Mouse (Mus musculus): ENCODE data around the gene Fgf23. TPM values are rescaled to one million over a fixed set of nuclear protein-coding genes. Genes with fewer than 3 reads are reported as not detected.

Fgf23 gene
- total and polyA plus RNA-seq, 3 experiments: not detected

DNA sequence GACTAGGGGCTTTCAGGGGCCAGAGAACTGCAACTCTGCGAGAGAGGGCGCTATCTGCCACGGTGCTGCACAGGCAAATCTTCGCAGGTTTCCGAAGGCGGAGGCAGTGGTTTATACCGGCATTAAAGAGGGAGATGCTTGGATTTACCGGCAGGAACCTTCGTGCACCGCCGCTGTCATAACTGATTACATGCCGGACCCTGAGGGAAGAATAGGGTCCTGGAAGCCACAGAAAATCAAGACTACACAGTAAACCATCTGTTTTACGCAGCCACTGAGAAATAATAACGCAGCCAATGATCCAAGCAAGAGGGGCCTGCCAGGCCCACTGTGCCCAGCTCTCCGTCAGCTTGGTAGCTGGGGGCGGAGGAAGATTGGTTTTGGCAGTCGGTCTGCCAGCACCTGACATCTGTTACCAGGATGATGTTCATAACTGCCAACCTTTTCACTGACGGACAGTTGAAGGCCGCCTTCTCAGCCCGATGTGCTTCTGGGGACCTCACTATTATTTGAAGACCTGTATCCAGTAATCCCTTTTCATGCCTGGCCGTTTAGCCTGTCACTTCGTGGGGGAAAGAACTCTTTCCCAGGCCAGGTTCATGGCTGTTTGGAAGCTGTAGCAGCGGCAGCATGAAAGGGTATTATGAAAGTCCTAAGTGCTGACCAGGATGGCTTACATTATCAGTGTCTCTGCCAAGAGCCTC is 42.2 kb downstream of the Fgf23 start:
- DNase-seq: no peak

DNA sequence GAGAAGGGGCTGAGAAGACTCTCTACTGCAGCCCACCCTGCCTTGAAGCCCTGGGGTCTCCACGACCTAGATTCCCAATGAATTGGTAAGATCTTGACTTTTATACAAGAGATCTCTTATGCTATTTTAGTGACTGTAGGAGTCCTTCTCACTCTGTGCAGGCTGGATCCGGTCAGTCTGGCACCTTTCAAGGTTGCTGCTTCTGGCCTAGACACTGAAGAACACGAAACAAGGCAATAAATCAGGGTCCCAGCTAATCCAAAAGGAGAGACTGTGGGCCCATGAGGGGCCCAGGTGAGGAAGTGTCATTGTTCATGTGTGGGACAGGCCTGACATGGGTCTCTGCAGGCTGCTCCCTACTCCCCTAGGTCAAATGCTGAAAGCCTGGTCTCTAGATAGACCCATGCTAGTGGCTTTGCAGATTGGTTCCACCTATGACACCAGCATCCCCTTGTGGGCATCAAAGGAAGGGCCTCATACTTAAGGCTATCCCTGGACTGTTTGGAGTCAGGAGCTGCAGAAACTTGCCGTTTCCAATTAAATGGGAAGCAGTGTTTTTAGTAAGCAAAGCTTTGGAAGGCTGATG is 49.6 kb downstream of the Fgf23 start:
- peak; percentile 77 for DNase-seq

DNA sequence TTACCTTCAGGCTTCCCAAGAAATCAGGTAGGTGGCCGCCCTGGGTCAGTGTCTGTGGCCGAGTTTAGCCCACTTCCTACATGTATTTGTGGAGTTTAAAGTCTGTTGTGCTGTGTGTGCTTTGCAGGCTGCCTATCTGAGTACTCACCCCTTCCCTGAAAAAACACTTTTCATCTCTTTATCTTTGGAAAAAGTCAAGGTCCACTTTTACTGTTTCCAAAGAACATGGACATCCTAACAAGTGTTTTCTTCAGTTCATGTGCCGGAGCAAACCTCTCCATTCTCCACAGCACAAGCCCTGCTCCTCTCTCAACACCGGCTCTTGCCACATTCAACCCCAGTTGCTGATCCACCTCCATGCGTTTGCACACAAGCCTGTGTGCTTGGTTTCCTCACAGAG is 50.3 kb downstream of the Fgf23 start:
- peak; percentile 39 for DNase-seq

DNA sequence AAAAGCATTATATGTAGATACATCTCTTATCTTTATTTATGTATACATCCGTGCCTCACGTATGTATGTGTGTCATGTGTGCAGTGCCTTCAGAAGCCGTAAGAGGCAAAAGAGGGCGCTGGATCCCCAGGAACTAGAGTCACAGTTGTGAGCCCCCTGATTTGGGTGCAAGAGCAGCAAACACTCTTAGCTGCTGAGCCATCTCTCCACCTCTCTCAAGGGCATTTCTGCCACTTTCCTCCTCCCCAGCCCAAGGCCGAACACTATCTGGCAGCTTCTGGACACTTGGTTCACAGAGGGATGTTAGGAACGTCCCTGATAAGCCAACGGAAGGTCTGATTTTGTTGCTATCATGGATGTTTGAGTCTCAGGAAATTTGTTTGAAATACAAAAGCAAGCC is 50.8 kb downstream of the Fgf23 start:
- peak; percentile 71 for DNase-seq

DNA sequence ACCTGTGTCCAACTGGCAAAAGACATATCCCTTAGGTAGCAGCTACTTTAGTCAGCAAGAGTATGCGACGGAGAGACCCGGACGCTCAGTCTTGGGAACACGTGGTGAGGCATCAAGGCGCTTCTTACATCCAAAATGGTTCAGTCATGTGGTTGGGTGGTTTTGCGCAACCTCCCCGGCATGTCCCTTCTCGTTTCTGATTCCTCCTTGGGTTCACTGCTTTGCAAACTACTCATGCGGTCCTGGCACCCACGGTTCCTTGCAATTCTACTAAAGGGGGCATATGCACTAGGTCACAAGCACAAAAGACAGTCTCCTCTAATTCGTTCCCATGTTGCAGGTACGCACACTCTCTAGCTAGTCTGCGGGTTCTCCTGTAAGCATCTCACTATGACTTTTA is 57.0 kb downstream of the Fgf23 start:
- no peak for DNase-seq

DNA sequence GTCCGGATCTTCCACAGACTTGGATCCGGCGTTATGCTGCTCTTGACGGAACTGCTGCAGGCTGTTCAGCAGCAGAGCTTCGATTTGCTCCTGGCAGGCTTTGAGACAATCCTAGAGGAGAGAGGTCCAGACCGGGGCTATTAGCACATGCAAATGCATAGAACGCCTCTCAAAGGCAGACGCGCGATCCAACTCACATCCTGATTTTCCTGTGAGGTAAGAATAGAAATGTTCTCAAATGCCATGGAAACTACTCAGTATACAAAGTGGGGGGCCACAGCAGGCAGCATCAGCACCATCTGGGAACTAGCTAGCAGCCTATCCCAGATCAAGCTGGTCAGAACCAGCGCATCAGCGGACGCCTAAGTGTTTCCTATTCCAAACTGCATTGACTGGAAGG is 57.7 kb downstream of the Fgf23 start:
- DNase-seq: no peak

Other genes with a start within 250 kb of the Fgf23 start
- gene Ndufa9, start 223.8 kb upstream of the Fgf23 start, total RNA-seq (2021): 100 to 1,000 TPM; 167 to 248 TPM
- gene Ndufa9, start 223.8 kb upstream of the Fgf23 start, polyA plus RNA-seq (2012; rRNA removed): 77.2 and 80.4 TPM in 2 replicates
- gene Akap3, start 219.8 kb upstream of the Fgf23 start, total RNA-seq (2021): not detected
- 0.03 and 0.04 TPM in 2 replicates for gene Akap3, start 219.8 kb upstream of the Fgf23 start, polyA plus RNA-seq (2012; rRNA removed)
- not detected for gene Dyrk4, start 151.1 kb upstream of the Fgf23 start, total RNA-seq (2021)
- not detected in 2 replicates for gene Dyrk4, start 151.1 kb upstream of the Fgf23 start, polyA plus RNA-seq (2012; rRNA removed)
- gene Rad51ap1, start 133.3 kb upstream of the Fgf23 start, total RNA-seq (2021): 1 to 10 TPM in 1 of 2 experiments, under 1 TPM in 1; 0.59 to 1.3 TPM
- 0.59 and 1.1 TPM in 2 replicates for gene Rad51ap1, start 133.3 kb upstream of the Fgf23 start, polyA plus RNA-seq (2012; rRNA removed)
- gene D6Wsu163e, start 132.9 kb upstream of the Fgf23 start, total RNA-seq (2021): 10 to 100 TPM; 17.4 to 22.1 TPM
- gene D6Wsu163e, start 132.9 kb upstream of the Fgf23 start, polyA plus RNA-seq (2012; rRNA removed): 1.3 and 1.5 TPM in 2 replicates
- gene Fgf6, start 57.3 kb upstream of the Fgf23 start, total RNA-seq (2021): not detected
- gene Fgf6, start 57.3 kb upstream of the Fgf23 start, polyA plus RNA-seq (2012; rRNA removed): not detected in 2 replicates
- 10 to 100 TPM; 13.2 to 21.9 TPM for gene Tigar, start 36.7 kb downstream of the Fgf23 start, total RNA-seq (2021)
- gene Tigar, start 36.7 kb downstream of the Fgf23 start, polyA plus RNA-seq (2012; rRNA removed): 2.2 and 3.0 TPM in 2 replicates
- 100 to 1,000 TPM; 481 to 519 TPM for gene Ccnd2, start 79.3 kb downstream of the Fgf23 start, total RNA-seq (2021)
- 76.2 and 127 TPM in 2 replicates for gene Ccnd2, start 79.3 kb downstream of the Fgf23 start, polyA plus RNA-seq (2012; rRNA removed)

Data from adrenal gland, adult 2 months (tissue).